Mouse (Mus musculus): ENCODE measurements at regions not wholly inside any gene's neighbourhood (a gene's known extent, or its start where the extent isn't known, plus 50 kb on each side); places are given as distances from the start of the nearest gene placed in this dataset.

- no peak for TF ChIP-seq CTCF (IDR thresholded peaks at IDR 0.05; ENCODE audit: low read depth)
- TF ChIP-seq EP300 (optimal IDR thresholded peaks at IDR 0.05), result no peak
These were observed 124.2 kb downstream of the Cd55b start for GRCm38 (mm10) chr1:130298636-130299035.

Data from stomach, postnatal 0 days (tissue).